8 mouse cellular contexts compared by ENCODE assay signal in genomic region chr14:26637851-26638707, GRCm38 (mm10). TPM values are rescaled to one million over a fixed set of nuclear protein-coding genes. Genes with fewer than 3 reads are reported as not detected.
DNase-seq lines count a peak whose midpoint lies in the region; ATAC-seq and TF ChIP-seq lines count a peak whose summit lies in the region.

Gene Arf4, plus strand, starts transcription at chr14:26638074.

- WGBS in cerebellum, adult 2 months = under 1% methylated on average over 83 of the region's 83 CpGs
- WGBS in forebrain, postnatal 0 days = under 1% methylated on average over 82 of the region's 83 CpGs
- WGBS in lung, embryonic 15.5 days = 0% methylated on average over 81 of the region's 83 CpGs

- H3K4me1 ChIP-seq in MEL (ENCODE audit: control insufficient read depth in 1 of 2, insufficient read depth in 2 of 2, low read length in 2 of 2) = peaks cover 3 to 15% of the 10 kb centered on the region in 2 experiments
- H3K4me1 ChIP-seq in cerebellum, adult 2 months (ENCODE audit: control insufficient read depth, insufficient read depth, low read length) = no peaks in the 10 kb centered on the region
- peaks cover 15% of the 10 kb centered on the region for H3K4me1 ChIP-seq in forebrain, postnatal 0 days (ENCODE audit: insufficient read depth)
- peaks cover 16% of the 10 kb centered on the region for H3K4me1 ChIP-seq in lung, embryonic 15.5 days

- H3K9me3 ChIP-seq in MEL (replicated peaks; ENCODE audit: insufficient read depth, low read length) = no peaks in the 10 kb centered on the region
- no peaks in the 10 kb centered on the region for H3K9me3 ChIP-seq in forebrain, postnatal 0 days (ENCODE audit: low read length)
- H3K9me3 ChIP-seq in lung, embryonic 15.5 days = no peaks in the 10 kb centered on the region

- peak within 1 kb of the TSS; percentile 51 for H3K4me2 ChIP-seq in forebrain, postnatal 0 days (ENCODE audit: low read depth)
- peak within 1 kb of the TSS; percentile 70 for H3K4me2 ChIP-seq in lung, embryonic 15.5 days

- H3K4me3 ChIP-seq in MEL (ENCODE audit: control insufficient read depth in 1 of 2, insufficient read depth in 1 of 2, low read depth in 2 of 2, low read length in 2 of 2) = peak within 1 kb of the TSS; percentile 91 to 93
- H3K4me3 ChIP-seq in cerebellum, adult 2 months (replicated peaks; ENCODE audit: insufficient read depth, low read depth, low read length) = peak within 1 kb of the TSS; percentile 68
- peak within 1 kb of the TSS; percentile 87 for H3K4me3 ChIP-seq in forebrain, postnatal 0 days (ENCODE audit: low read depth, low read length)
- peak within 1 kb of the TSS; percentile 91 for H3K4me3 ChIP-seq in lung, embryonic 15.5 days

- peak; percentile 70 to 99; a peak in 3 of 4 replicates for TF ChIP-seq POLR2A in MEL (IDR thresholded peaks at IDR 0.05; ENCODE audit: control insufficient read depth in 1 of 2, insufficient read depth in 1 of 2, low read depth in 1 of 2, low read length in 2 of 2, poor library complexity in 1 of 2)
- peak; percentile 79 for TF ChIP-seq POLR2A in cerebellum, adult 2 months (IDR thresholded peaks at IDR 0.05; ENCODE audit: borderline replicate concordance, insufficient read depth, low read length)

- peaks cover 0 to 29% of the 10 kb centered on the region in 2 experiments; a peak in 3 of 4 replicates for H3K36me3 ChIP-seq in MEL (ENCODE audit: control insufficient read depth in 1 of 2, insufficient read depth in 2 of 2, low read length in 2 of 2)
- H3K36me3 ChIP-seq in forebrain, postnatal 0 days (ENCODE audit: insufficient read depth) = no peaks in the 10 kb centered on the region
- peaks cover 3% of the 10 kb centered on the region; the same call in 1 of the 2 replicates for H3K36me3 ChIP-seq in lung, embryonic 15.5 days

- no peak for TF ChIP-seq RAD21 in MEL (IDR thresholded peaks at IDR 0.05; ENCODE audit: low read depth, low read length)

- peak; percentile 99 for DNase-seq in MEL (ENCODE audit: low read depth, low spot score)
- DNase-seq in cerebellum, adult 2 months = peak; percentile 98 to 100
- DNase-seq in forebrain, postnatal 0 days = peak; percentile 99
- DNase-seq in heart, postnatal 4 days = peak; percentile 98
- DNase-seq in layer of hippocampus, adult 8-10 months (ENCODE audit: low spot score in 2 of 2) = peak; percentile 99
- DNase-seq in ovary, adult 18-20 months (ENCODE audit: low spot score) = peak; percentile 98
- DNase-seq in thymus, postnatal 0 days (ENCODE audit: low spot score) = peak; percentile 97

- no peaks in the 10 kb centered on the region for H3K27me3 ChIP-seq in MEL (ENCODE audit: control insufficient read depth in 1 of 2, insufficient read depth in 2 of 2, low read length in 2 of 2)
- no peaks in the 10 kb centered on the region for H3K27me3 ChIP-seq in cerebellum, adult 2 months (ENCODE audit: control insufficient read depth, insufficient read depth, low read length)
- H3K27me3 ChIP-seq in forebrain, postnatal 0 days (ENCODE audit: insufficient read depth, low read length) = no peaks in the 10 kb centered on the region
- H3K27me3 ChIP-seq in lung, embryonic 15.5 days = no peaks in the 10 kb centered on the region

- TF ChIP-seq CTCF in MEL (IDR thresholded peaks at IDR 0.05 in 2 of 3, conservative IDR thresholded peaks at IDR 0.05 in 1 of 3; ENCODE audit: control insufficient read depth in 1 of 3, insufficient read depth in 1 of 3, low read depth in 2 of 3, low read length in 3 of 3, poor library complexity in 1 of 3, severe bottlenecking in 1 of 3) = no peak
- TF ChIP-seq CTCF in cerebellum, adult 2 months (IDR thresholded peaks at IDR 0.05; ENCODE audit: borderline replicate concordance, insufficient read depth, low read depth, low read length) = no peak
- 0 out of 2 replicates have a peak, but pooled peaks have one; percentile 1 for TF ChIP-seq CTCF in forebrain, postnatal 0 days (IDR thresholded peaks at IDR 0.05; ENCODE audit: low read depth)

- TF ChIP-seq EP300 in MEL (IDR thresholded peaks at IDR 0.05; ENCODE audit: low read depth in 1 of 2, low read length in 2 of 2) = peak in 1 of 2 experiments; percentile 62; a peak in 2 of 4 replicates

- peak within 1 kb of the TSS; percentile 93 for H3K27ac ChIP-seq in MEL (ENCODE audit: control insufficient read depth, low read depth, low read length)
- peak within 1 kb of the TSS; percentile 74 for H3K27ac ChIP-seq in cerebellum, adult 2 months (ENCODE audit: insufficient read depth, low read length)
- peak within 1 kb of the TSS; percentile 96 for H3K27ac ChIP-seq in forebrain, postnatal 0 days (ENCODE audit: low read depth, low read length)
- H3K27ac ChIP-seq in lung, embryonic 15.5 days = peak within 1 kb of the TSS; percentile 95

- H3K79me2 ChIP-seq in MEL (ENCODE audit: control insufficient read depth, insufficient read depth, low read length, poor library complexity) = peaks cover 41% of the 10 kb centered on the region

- H3K9ac ChIP-seq in MEL (ENCODE audit: control insufficient read depth, low read depth, low read length, poor library complexity, severe bottlenecking) = peak within 1 kb of the TSS; percentile 95
- peak within 1 kb of the TSS; percentile 93 for H3K9ac ChIP-seq in forebrain, postnatal 0 days
- peak within 1 kb of the TSS; percentile 94 for H3K9ac ChIP-seq in lung, embryonic 15.5 days

- peak; percentile 98 for ATAC-seq in forebrain, postnatal 0 days
- peak; percentile 99 for ATAC-seq in lung, embryonic 15.5 days (ENCODE audit: borderline replicate concordance, extremely low read depth, low FRiP score, low TSS enrichment)

TF ChIP-seq in MEL, 35 proteins besides CTCF, POLR2A, EP300 and RAD21 (continues in another document):
- TF ChIP-seq CHD1 (IDR thresholded peaks at IDR 0.05; ENCODE audit: low read depth, low read length) = no peak
- TF ChIP-seq ETS1 (IDR thresholded peaks at IDR 0.05; ENCODE audit: low read depth, low read length) = peak; percentile 37
- 0 out of 2 replicates have a peak, but pooled peaks have one; percentile 38 for TF ChIP-seq UBTF (IDR thresholded peaks at IDR 0.05; ENCODE audit: borderline replicate concordance, insufficient read depth, low read depth, low read length)
- TF ChIP-seq SMC3 (IDR thresholded peaks at IDR 0.05; ENCODE audit: low read depth, low read length) = peak; percentile 3; the same call in 1 of the 2 replicates
- no peak; the same call in 1 of the 2 replicates for TF ChIP-seq BHLHE40 (IDR thresholded peaks at IDR 0.05; ENCODE audit: borderline replicate concordance, low read depth, low read length)
- peak; percentile 90 for TF ChIP-seq MYB (IDR thresholded peaks at IDR 0.05; ENCODE audit: low read depth, low read length)
- peak; percentile 93 for TF ChIP-seq ZMIZ1 (IDR thresholded peaks at IDR 0.05; ENCODE audit: low read depth, low read length)
- TF ChIP-seq TCF12 (IDR thresholded peaks at IDR 0.05; ENCODE audit: low read depth, low read length) = peak; percentile 75
- peak; percentile 83; the same call in 1 of the 2 replicates for TF ChIP-seq MXI1 (IDR thresholded peaks at IDR 0.05; ENCODE audit: low read depth, low read length)
- peak; percentile 89 for TF ChIP-seq NRF1 (IDR thresholded peaks at IDR 0.05; ENCODE audit: insufficient read depth, low read depth, low read length, poor library complexity, severe bottlenecking)
- no peak for TF ChIP-seq ZNF384 (IDR thresholded peaks at IDR 0.05; ENCODE audit: low read depth, low read length)
- peak; percentile 98 for TF ChIP-seq NELFE (IDR thresholded peaks at IDR 0.05; ENCODE audit: low read depth, low read length)
- no peak; the same call in 1 of the 2 replicates for TF ChIP-seq CHD2 (IDR thresholded peaks at IDR 0.05; ENCODE audit: low read length)
- no peak for TF ChIP-seq RCOR1 (IDR thresholded peaks at IDR 0.05; ENCODE audit: low read depth, low read length)
- no peak for TF ChIP-seq ZC3H11A (IDR thresholded peaks at IDR 0.05; ENCODE audit: low read depth, low read length)
- peak; percentile 95 for TF ChIP-seq TBP (IDR thresholded peaks at IDR 0.05; ENCODE audit: low read depth, low read length)
- no peak for TF ChIP-seq MAFK (IDR thresholded peaks at IDR 0.05; ENCODE audit: borderline replicate concordance, low read depth, low read length)
- peak; percentile 98 for TF ChIP-seq POLR2AphosphoS2 (IDR thresholded peaks at IDR 0.05; ENCODE audit: low read length)
- no peak for TF ChIP-seq TAL1 (IDR thresholded peaks at IDR 0.05; ENCODE audit: low read length)
- TF ChIP-seq KAT2A (conservative IDR thresholded peaks at IDR 0.05; ENCODE audit: low read depth, low read length) = peak; percentile 87
- peak; percentile 95 for TF ChIP-seq HCFC1 (IDR thresholded peaks at IDR 0.05; ENCODE audit: low read depth, low read length)
- TF ChIP-seq POLR2AphosphoS5 (IDR thresholded peaks at IDR 0.05; ENCODE audit: borderline replicate concordance, low read depth, low read length) = no peak
- TF ChIP-seq USF1 (IDR thresholded peaks at IDR 0.05; ENCODE audit: low read depth, low read length) = peak; percentile 54
- no peak for TF ChIP-seq ZKSCAN1 (IDR thresholded peaks at IDR 0.05; ENCODE audit: low read depth, low read length)
- TF ChIP-seq USF2 (IDR thresholded peaks at IDR 0.05; ENCODE audit: borderline replicate concordance in 1 of 2, insufficient read depth in 1 of 2, low read depth in 1 of 2, low read length in 2 of 2) = no peak
- peak; percentile 91 for TF ChIP-seq SIN3A (IDR thresholded peaks at IDR 0.05; ENCODE audit: low read length)
- no peak for TF ChIP-seq MEF2A (IDR thresholded peaks at IDR 0.05; ENCODE audit: extremely low read depth, insufficient replicate concordance, low read depth, low read length, poor library complexity, severe bottlenecking)
- TF ChIP-seq GABPA (IDR thresholded peaks at IDR 0.05; ENCODE audit: low read depth, low read length) = 0 out of 2 replicates have a peak, but pooled peaks have one; percentile 52
- TF ChIP-seq MAZ (IDR thresholded peaks at IDR 0.05; ENCODE audit: low read depth, low read length) = no peak
- TF ChIP-seq GATA1 (IDR thresholded peaks at IDR 0.05; ENCODE audit: low read depth, low read length) = no peak

RNA-seq across cellular contexts. Expression of gene Arf4, which starts in this region (rescaled TPM):
- total RNA-seq in MEL (2012; rRNA removed) = 50.9 and 51.5 TPM in 2 replicates
- 10 to 100 TPM in 1 of 2 experiments, not detected in 1; 87.6 TPM for polyA plus RNA-seq in MEL (2012; ENCODE audit: insufficient read depth in 1 of 2, insufficient read length in 2 of 2, low read depth in 1 of 2, low replicate concordance in 2 of 2, missing spikeins in 1 of 2)
- polyA plus RNA-seq in cerebellum, adult 2 months (2012; rRNA removed) = 86.2 and 86.9 TPM in 2 replicates
- 176 and 182 TPM in 2 replicates for total RNA-seq in forebrain, postnatal 0 days (2014; rRNA removed)
- 521 and 540 TPM in 2 replicates for polyA plus RNA-seq in forebrain, postnatal 0 days (2015; fragmentation: Nextera tagmentation; extraction: Ambion mirVana)
- 100 to 1,000 TPM; 167 to 177 TPM for total RNA-seq in heart, postnatal 4 days (2021)
- total RNA-seq in layer of hippocampus, adult 8-10 months (2022) = 100 to 1,000 TPM; 114 to 128 (median 120) TPM
- polyA plus RNA-seq in lung, embryonic 15.5 days (2015; fragmentation: Nextera tagmentation; extraction: Ambion mirVana) = 593 and 627 TPM in 2 replicates
- polyA plus RNA-seq in thymus, postnatal 0 days (2015; fragmentation: Nextera tagmentation; extraction: Ambion mirVana) = 257 and 289 TPM in 2 replicates

Comparison
In these comparisons a context has a peak if more than half of its experiments do, and no peak if none do; other contexts are left out.
1. Peak in every context shown above with its lines: DNase-seq, ATAC-seq, H3K4me3 ChIP-seq and H3K27ac ChIP-seq.